Mouse (Mus musculus) brain, embryonic 14.5 days (tissue): ENCODE data around the gene Pnck.

Experiments used
- CTCF ChIP-seq: fragments of 200-500 bp; IDR thresholded peaks from 2 replicates; pipeline ENCODE4 v1.5.1; 2012; ENCODE audit warnings: inconsistent platforms, mild to moderate bottlenecking, moderate library complexity, borderline replicate concordance; ENCODE audit not compliant: insufficient read depth, insufficient read length; ENCODE audit errors: extremely low read depth
- POLR2A ChIP-seq: fragments of 200-500 bp; IDR thresholded peaks from 2 replicates; pipeline ENCODE4 v1.6.1; 2012; ENCODE audit warnings: mild to moderate bottlenecking, inconsistent platforms, borderline replicate concordance; ENCODE audit not compliant: poor library complexity, insufficient read depth, insufficient read length, severe bottlenecking; ENCODE audit errors: extremely low read depth

DNA sequence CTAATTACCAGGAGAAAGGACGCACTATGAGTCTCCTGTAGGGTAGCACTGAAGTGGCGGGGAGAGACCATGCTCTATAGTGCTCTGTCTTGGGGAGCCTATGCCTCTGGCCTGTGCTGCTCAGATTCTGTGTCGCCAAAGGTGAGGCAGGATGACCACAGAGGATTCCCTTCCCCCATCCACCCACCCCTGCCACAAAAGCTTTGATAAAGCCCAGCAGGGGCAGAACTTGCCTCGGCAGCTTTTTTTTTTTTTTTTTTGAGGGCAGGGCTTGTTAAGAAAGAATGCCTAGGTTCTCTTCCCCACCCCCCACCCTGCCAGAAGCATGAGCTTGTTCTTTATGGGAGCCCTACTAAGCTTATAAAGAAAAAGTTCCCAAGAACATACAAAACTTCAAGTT lies 14.8 kb downstream of the Pnck start:
- TF ChIP-seq POLR2A (no peak), CTCF (no peak)
